Mouse (Mus musculus) cerebellum, adult 9-10 months (tissue): ENCODE measurements at regions not wholly inside any gene's neighbourhood (a gene's known extent, or its start where the extent isn't known, plus 50 kb on each side); places are given as distances from the start of the nearest gene placed in this dataset.

Source experiments
- DNase-seq: peaks from one replicate; pipeline ENCODE4 v3.0.0; 2022

- peak; percentile 34 for DNase-seq
Measured at GRCm38 (mm10) chrX:11801621-11802020, 358.5 kb downstream of the Bcor start.

DNA sequence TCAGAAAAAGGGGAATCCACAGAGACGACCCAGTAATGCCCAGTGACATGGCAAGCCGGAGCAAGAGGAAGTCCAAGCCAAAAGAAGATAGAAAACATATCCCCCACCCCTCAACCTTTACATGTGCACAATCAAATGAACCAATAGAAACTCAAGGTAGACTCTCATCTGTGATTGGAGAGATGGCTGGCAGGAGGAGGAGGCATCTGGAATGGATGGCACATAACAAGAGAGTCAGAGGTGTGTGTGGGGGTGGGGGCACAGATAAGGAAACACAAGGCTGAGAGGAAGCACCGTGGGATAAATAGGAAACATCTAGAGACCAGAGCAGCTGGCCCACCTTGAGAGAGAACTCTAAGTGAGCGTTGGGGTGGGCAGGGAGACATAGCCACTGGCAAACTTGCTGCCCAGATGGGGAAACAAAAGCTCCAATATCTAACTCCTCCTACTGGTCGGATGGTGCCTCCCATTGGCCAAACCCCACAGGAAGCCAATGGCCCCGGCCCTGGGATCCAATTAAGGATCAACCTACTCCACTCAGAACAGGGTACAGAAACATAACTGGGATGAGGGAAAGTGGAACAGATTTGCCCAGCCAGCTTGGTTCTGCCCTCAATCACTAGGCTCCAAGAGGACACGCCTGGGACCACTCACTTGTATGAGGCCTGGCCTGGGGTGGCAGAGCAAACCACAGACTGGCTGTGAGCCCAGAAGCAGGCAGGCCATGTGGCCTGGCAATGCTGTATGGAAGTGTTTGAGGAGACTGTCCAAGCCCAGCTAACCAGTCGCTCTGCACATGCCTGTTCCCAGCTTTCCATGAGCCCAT lies 357.9 kb downstream of the Bcor start:
- peak; percentile 55 for DNase-seq

DNA sequence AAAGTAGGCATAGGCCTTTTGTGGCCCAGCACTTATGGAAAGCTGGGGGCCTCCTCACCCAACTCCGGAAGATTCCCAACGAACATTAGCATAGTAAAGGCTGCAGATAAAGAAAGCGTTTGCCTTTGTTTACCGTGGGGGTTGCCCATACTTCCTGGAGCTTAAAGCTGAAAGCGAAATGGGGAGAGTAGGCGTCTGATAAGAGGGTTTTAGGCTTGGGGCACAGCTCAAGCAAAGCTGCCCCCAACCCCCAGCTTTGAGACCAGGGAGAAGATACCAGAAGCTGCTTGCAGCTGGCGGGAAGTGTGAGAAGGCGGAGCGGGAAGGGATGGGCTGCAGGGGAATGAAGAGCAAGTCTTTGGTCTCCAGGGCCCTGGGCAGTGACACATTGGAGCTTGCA lies 356.9 kb downstream of the Bcor start:
- DNase-seq: no peak

DNA sequence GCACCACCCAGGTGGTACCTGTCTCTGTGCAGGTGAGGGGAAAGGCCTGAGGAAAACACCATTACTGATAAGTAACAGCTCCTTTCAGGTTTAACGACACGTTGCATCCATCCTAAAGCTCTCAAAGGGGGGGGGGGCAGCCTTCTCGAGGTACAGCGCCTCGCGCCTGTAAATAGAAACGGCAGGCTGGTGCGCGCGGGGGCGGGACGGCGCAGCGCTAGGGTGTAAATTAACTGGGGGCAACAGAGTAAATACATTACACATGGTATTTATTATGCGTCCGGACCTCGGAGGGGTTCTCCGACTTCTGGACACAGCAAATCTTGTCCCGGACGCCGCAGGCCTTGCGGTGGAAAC lies 353.3 kb downstream of the Bcor start:
- no peak for DNase-seq

GRCm38 (mm10) chrX:11807253-11807882 lies 352.8 kb downstream of the Bcor start:
- no peak for DNase-seq

GRCm38 (mm10) chrX:11807883-11808262 lies 352.3 kb downstream of the Bcor start:
- no peak for DNase-seq

DNA sequence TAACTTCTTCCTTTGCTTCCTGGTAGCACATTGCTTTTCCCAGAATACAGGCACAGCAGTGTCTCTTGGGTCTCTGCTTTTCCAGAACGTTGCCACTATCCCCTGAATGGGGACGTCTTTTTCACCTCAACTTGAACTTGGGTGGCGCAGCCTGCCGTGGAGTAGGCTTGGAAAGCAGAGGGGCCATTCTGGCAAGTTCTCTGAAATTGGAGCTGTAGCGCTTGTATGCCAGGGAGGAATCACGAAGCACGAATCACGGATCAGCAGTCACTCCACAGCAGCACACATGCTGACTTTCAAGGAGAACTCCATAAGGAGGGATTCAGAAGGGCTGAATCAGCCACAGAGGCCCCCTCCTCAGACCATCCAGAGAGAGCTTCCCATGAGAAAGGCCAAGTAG lies 351.2 kb downstream of the Bcor start:
- DNase-seq: no peak

DNA sequence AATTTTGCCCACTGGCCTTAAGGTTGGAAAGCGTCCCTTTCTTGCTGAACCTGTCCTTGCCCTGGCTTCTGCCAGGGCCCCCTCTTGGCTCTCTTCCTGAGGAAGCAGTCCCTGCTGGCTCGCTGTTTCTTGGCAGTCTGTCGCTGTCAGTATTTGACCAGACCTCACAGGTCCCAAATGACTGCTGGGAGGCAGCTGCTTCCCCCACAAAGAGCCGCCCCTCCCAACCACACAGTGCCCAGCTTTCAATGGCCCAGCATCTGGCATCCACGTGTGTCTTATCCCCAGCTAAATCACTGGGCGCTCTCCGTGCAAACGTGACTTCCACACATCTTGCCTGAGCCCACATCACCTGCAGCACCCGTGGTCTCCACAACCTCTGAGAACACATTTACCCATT lies 345.3 kb downstream of the Bcor start:
- DNase-seq: no peak

- DNase-seq: no peak
Measured at GRCm38 (mm10) chrX:11815864-11816263, 344.3 kb downstream of the Bcor start.

DNA sequence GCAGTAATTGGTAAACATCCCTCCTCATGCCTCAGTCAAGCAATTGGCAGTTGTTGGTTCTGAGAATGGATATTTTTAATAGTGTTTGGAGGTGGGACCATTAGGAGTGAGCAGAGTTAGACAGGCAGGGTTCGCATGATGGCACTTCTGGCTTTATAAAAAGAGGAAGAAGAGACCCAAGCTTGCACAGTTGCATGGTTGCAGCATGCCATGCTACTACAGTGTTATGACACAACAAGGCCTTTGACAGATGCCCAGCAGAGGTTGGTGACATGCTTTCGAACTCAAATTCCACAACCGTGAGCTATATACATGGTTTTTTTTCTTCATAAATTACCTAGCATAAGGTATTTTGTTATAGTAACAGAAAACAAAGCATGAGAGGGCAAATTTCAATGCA lies 341.5 kb downstream of the Bcor start:
- no peak for DNase-seq

- peak; percentile 64 for DNase-seq
Measured at GRCm38 (mm10) chrX:11821165-11821564, 339.0 kb downstream of the Bcor start.

DNA sequence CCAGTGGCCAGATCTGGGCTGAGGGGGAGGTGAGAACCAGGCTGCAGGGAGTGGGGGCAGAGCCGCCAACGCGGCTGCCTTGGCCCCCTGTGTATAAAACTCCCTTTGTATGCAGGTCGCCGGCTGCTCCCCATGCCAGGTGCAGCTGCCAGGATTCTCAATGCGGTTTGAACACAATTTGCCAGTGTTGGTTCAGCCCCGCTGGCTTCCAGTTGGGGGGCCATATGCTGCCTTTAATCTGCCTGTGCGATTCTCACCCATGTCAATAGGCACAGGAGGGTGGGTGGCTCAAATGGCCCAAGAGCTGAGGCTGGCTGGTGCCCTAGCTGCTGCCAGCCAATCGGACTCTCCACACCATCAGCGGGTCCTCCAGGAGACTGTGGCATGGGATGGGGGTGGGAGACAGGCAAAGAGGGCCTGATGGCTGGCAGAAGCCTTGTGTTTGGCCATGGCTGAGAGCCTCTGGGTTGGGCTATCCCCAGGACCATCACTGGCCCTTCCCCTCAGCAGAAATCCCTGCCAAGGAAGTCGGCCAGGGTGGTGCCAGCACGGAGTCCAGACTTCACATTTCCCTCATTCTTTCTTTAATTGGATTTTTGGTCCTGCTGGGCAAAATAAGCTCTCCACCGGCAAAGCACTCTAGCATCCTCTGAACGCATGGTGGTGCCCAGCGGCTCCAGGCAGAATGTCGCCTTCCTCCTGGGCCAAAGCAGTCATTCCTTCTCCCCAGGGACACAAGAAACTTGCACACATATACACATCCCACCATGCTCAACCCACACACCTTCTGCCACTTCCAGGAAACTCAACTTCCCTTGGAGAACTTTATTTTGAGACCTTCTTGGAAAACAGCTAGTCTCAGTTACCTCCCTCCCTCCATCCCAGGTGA lies 338.0 kb downstream of the Bcor start:
- DNase-seq: peak; percentile 93

GRCm38 (mm10) chrX:11825948-11826347 lies 334.2 kb downstream of the Bcor start:
- DNase-seq: no peak

GRCm38 (mm10) chrX:11826737-11827408 lies 333.3 kb downstream of the Bcor start:
- DNase-seq: no peak

DNA sequence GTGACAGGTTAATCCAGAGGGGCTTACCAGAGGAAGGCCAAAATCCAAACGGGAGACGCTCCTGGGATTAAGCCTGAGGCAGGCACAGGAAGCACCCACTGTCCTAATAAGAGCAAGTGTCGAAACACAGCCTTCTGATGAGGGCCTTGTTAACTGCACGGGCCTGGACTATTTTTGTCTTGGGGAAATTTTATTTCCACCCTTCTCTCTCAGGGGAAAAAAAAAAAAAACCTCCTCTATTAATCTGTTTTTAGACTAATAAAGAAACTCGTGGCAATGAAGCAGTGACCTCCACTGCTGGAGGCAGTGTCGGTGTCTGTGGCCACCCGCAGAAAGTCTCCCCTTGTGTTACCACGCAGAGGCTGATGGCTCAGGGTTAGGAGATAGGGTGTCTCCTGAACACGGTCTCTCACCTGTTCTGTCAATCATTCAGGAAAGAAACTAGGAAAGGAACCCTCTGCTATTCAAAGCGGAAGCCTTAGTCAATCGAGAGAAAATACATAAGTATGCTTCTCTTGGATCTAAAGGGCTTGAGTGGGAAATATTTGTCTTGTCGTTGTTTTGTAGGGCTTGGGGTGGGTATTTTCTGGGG lies 330.6 kb downstream of the Bcor start:
- no peak for DNase-seq

DNA sequence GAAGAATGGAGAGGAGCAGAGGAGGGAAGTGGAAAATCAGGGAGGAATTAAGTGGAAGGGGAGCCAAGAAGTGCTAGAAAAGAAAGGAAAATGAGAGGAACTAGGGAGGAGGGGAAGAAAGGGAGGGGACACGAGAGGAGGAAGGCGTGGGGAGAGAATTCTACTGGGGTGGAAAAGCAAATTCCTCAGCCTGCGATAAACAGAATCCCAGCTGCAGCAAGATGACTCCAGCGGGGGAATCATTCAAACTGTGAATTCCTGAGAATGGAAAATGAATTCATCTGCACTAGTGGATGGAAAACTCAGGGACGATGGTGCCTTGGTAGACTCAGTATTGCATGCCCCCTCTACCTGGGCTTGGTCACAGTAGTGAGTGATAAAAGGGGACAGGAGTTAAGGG lies 322.6 kb downstream of the Bcor start:
- DNase-seq: no peak

DNA sequence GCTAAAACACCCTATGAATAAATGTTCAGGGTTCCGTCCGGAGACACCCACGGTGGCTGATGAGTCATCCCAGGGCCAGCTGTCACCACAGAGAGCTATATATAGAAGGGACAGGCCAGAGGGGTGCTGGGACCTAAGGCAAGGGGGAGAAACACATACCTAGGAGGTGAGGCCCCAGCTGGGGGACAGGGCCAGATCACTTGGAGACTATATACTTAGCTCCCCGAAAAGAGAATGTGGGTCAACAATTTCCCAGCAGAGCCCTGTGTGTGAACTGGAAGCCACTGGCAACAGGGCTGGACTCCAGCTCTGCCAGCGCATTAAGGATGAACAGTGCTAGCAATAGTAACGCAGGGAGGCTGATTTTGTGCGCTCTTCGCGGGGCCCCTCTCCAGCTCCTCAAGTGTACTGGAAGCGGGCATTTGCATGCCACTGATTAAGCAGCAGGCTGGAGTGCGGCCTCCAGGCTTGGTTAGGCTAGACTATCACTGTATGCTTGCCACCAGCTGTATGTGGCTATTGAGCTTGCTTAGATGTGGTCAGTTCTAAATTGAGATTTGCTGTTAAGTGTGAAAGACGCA lies 320.4 kb downstream of the Bcor start:
- peak; percentile 52 for DNase-seq

DNA sequence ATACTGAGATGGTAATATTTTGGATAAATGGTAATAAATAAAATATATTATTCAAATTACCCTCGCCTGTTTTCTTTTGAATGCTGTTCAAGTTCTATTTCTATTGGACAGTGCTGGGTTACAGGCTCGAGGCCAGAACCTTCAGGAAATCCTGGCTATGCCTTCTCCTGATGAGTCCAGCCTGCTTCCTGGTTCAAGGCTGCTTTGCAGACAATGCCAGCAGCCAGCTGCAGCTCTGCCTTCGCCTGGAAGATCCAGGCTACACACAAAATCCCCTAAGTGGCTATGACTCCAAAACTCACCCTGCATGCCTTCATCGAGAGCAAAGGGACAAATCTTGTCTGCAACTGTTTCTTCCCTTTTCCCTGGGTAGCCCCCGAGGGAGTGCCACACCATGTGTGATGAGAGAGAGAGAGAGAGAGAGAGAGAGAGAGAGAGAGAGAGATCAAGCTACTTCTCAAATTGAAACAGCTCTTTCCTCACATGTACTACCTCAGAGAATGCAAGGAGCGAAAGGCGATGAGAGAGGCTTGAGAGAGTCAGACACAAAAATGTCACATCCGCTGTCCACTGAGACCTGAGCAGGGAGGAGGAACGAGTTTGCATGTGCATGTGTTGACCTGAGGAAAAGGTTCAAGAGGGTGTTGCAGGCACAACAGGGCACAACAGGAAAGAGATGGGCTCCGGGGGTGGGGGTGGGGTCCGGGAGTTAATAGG lies 319.7 kb downstream of the Bcor start:
- DNase-seq: no peak

DNA sequence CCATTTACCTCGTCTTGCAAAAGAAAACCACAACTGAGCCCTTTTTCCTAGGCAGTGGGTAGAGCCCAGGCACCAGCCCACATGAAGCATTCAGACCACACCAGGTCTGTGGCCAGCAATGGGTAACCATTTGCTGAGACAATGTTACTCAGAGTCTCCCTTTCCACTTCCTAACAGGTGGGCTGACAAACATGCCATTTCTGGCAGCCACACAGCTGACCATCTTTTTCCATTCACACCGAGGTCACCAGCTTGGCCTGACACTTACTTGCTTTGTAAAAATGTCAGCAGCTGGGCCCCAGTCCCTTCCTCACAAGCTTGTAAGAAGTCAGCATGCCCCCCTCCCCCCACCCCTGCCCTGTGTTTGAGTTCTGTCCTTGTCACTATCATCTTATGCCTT lies 314.6 kb downstream of the Bcor start:
- no peak for DNase-seq

DNA sequence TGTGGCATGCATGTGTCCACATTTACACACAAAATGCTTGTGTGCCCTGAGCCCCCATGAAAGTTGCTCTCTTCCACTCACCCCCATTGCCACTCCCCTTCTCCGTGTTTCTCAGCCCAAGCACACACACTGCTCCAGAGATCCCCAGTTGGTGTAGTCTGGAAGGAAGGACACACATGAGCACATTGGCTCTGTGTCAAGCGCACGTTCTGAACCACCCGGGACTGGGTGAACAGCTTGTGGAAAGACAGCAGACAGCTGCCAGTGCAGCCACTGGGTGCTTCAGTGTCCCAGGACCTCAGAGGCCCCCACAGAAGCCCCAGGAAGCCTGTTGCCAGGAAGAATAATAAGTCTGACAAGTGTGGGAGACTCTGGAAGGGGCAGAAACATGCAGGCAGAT lies 304.2 kb downstream of the Bcor start:
- no peak for DNase-seq

DNA sequence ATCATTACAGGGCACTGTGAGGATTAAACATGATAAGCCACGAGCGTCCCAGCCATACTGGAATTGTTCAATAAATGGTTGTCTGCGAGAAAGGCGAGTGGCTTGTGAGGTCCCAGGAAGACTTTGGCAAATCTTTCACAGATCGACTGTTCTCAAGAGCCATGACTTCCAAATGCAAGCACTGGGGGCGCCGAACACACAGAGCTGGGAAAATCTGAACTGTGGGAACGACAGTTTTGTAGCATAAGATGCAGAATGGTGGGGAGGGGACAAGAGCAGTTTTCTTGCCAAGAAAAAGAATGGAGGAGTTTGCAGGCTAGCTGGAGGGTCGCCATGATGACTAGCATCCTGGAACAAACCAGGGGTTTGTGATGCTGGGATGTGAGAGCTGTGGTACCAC lies 300.8 kb downstream of the Bcor start:
- no peak for DNase-seq
